In genomic region chr9:123158125-123158836, GRCm38 (mm10) we compare ENCODE assay signal across 8 mouse cellular contexts. TPM values are rescaled to one million over a fixed set of nuclear protein-coding genes. Genes with fewer than 3 reads are reported as not detected.
DNase-seq lines count a peak whose midpoint lies in the region; ATAC-seq and TF ChIP-seq lines count a peak whose summit lies in the region.

No protein-coding gene starts in this region.

- H3K27me3 ChIP-seq in cerebellum, adult 2 months (ENCODE audit: control insufficient read depth, insufficient read depth, low read length), result no peaks in the 10 kb centered on the region
- 0 out of 2 replicates have a peak, but pooled peaks cover 6% of the 10 kb centered on the region for H3K27me3 ChIP-seq in liver, adult 2 months (ENCODE audit: control insufficient read depth, insufficient read depth, low read length)
- H3K27me3 ChIP-seq in liver, embryonic 12.5 days (replicated peaks), result no peaks in the 10 kb centered on the region; the same call in 1 of the 2 replicates
- no peaks in the 10 kb centered on the region for H3K27me3 ChIP-seq in stomach, postnatal 0 days (ENCODE audit: control insufficient read depth, insufficient read depth, low read length)
- peaks cover 9% of the 10 kb centered on the region for H3K27me3 ChIP-seq in heart, embryonic 10.5 days (ENCODE audit: insufficient read depth, poor library complexity, severe bottlenecking)

- H3K9me3 ChIP-seq in liver, embryonic 12.5 days (replicated peaks), result no peaks in the 10 kb centered on the region
- H3K9me3 ChIP-seq in stomach, postnatal 0 days (ENCODE audit: control insufficient read depth, low read length), result no peaks in the 10 kb centered on the region
- no peaks in the 10 kb centered on the region for H3K9me3 ChIP-seq in heart, embryonic 10.5 days

- no peaks in the 10 kb centered on the region for H3K4me1 ChIP-seq in cerebellum, adult 2 months (ENCODE audit: control insufficient read depth, insufficient read depth, low read length)
- peaks cover 4% of the 10 kb centered on the region for H3K4me1 ChIP-seq in liver, adult 2 months (ENCODE audit: control insufficient read depth, insufficient read depth, low read length)
- peaks cover 6% of the 10 kb centered on the region for H3K4me1 ChIP-seq in liver, embryonic 12.5 days
- H3K4me1 ChIP-seq in stomach, postnatal 0 days (replicated peaks; ENCODE audit: control insufficient read depth, insufficient read depth), result no peaks in the 10 kb centered on the region
- H3K4me1 ChIP-seq in heart, embryonic 10.5 days, result peaks cover 8% of the 10 kb centered on the region; the same call in 1 of the 2 replicates

- no peak overlapping the region for H3K4me3 ChIP-seq in cerebellum, adult 2 months (replicated peaks; ENCODE audit: insufficient read depth, low read depth, low read length)
- H3K4me3 ChIP-seq in liver, adult 2 months (ENCODE audit: insufficient read depth, low read depth, low read length), result no peak overlapping the region
- no peak overlapping the region for H3K4me3 ChIP-seq in liver, embryonic 12.5 days
- H3K4me3 ChIP-seq in stomach, postnatal 0 days (ENCODE audit: low read depth, low read length), result no peak overlapping the region
- no peak overlapping the region for H3K4me3 ChIP-seq in heart, embryonic 10.5 days

- no peaks in the 10 kb centered on the region for H3K79me2 ChIP-seq in liver, adult 2 months (ENCODE audit: control insufficient read depth, insufficient read depth, low read length)

- TF ChIP-seq CTCF in cerebellum, adult 2 months (IDR thresholded peaks at IDR 0.05; ENCODE audit: borderline replicate concordance, insufficient read depth, low read depth, low read length), result peak; percentile 52; the same call in 1 of the 2 replicates
- TF ChIP-seq CTCF in liver, adult 2 months (IDR thresholded peaks at IDR 0.05; ENCODE audit: low read depth, low read length), result peak; percentile 45
- peak; percentile 76 for TF ChIP-seq CTCF in stomach, postnatal 0 days (IDR thresholded peaks at IDR 0.05; ENCODE audit: low read depth)

- TF ChIP-seq EP300 in stomach, postnatal 0 days (optimal IDR thresholded peaks at IDR 0.05), result no peak

- ATAC-seq in cerebellum, adult (ENCODE audit: insufficient number of reproducible peaks, low FRiP score, low TSS enrichment), result no peak
- no peak for ATAC-seq in liver, embryonic 12.5 days
- ATAC-seq in stomach, postnatal 0 days (ENCODE audit: low FRiP score, low TSS enrichment), result no peak

- H3K27ac ChIP-seq in cerebellum, adult 2 months (ENCODE audit: insufficient read depth, low read length), result no peak overlapping the region
- no peak overlapping the region for H3K27ac ChIP-seq in liver, adult 2 months (replicated peaks; ENCODE audit: insufficient read depth, low read depth, low read length)
- H3K27ac ChIP-seq in liver, embryonic 12.5 days, result no peak overlapping the region
- H3K27ac ChIP-seq in stomach, postnatal 0 days (replicated peaks), result no peak overlapping the region
- H3K27ac ChIP-seq in heart, embryonic 10.5 days, result no peak overlapping the region

- no peak for TF ChIP-seq POLR2A in cerebellum, adult 2 months (IDR thresholded peaks at IDR 0.05; ENCODE audit: borderline replicate concordance, insufficient read depth, low read length)
- TF ChIP-seq POLR2A in liver, adult 2 months (IDR thresholded peaks at IDR 0.05; ENCODE audit: extremely low read depth, insufficient read depth, low read length), result no peak

- H3K4me2 ChIP-seq in liver, embryonic 12.5 days, result no peak overlapping the region
- no peak overlapping the region for H3K4me2 ChIP-seq in stomach, postnatal 0 days (replicated peaks; ENCODE audit: low read depth)

- no peaks in the 10 kb centered on the region for H3K36me3 ChIP-seq in liver, adult 2 months (ENCODE audit: control insufficient read depth, insufficient read depth, low read length)
- H3K36me3 ChIP-seq in liver, embryonic 12.5 days, result no peaks in the 10 kb centered on the region
- H3K36me3 ChIP-seq in stomach, postnatal 0 days (ENCODE audit: control insufficient read depth, insufficient read depth, low read length), result no peaks in the 10 kb centered on the region
- no peaks in the 10 kb centered on the region for H3K36me3 ChIP-seq in heart, embryonic 10.5 days

- DNase-seq in cerebellum, adult 2 months, result no peak
- DNase-seq in liver, adult 2 months (ENCODE audit: extremely low read depth, low read depth, low spot score), result peak; percentile 41
- peak; percentile 9 for DNase-seq in cerebellum, adult 9-10 months
- peak; percentile 12 for DNase-seq in layer of hippocampus, adult 9-11 months
- peak; percentile 49 for DNase-seq in stomach, postnatal 0 days (ENCODE audit: low spot score)
- no peak for DNase-seq in heart, embryonic 10.5 days (ENCODE audit: low spot score)

- no peak overlapping the region for H3K9ac ChIP-seq in liver, adult 2 months (ENCODE audit: low read depth, low read length)
- no peak overlapping the region for H3K9ac ChIP-seq in liver, embryonic 12.5 days
- no peak overlapping the region for H3K9ac ChIP-seq in stomach, postnatal 0 days (ENCODE audit: low read length)

- 39% methylated on average over 8 of the region's 8 CpGs for WGBS in cerebellum, adult 2 months
- WGBS in liver, adult 2 months, result 58% methylated on average over 8 of the region's 8 CpGs
- WGBS in liver, embryonic 12.5 days (ENCODE audit: insufficient replicate concordance), result 43% methylated on average over 8 of the region's 8 CpGs
- WGBS in stomach, postnatal 0 days, result 40% methylated on average over 8 of the region's 8 CpGs
- WGBS in heart, embryonic 10.5 days, result 56% methylated on average over 8 of the region's 8 CpGs

RNA-seq across cellular contexts. Expression of gene Clec3b, which starts 7.5 kb away (rescaled TPM):
- 15.4 and 15.7 TPM in 2 replicates for polyA plus RNA-seq in cerebellum, adult 2 months (2012; rRNA removed)
- total RNA-seq in liver, adult 2 months (2014; rRNA removed), result 0.65 and 1.0 TPM in 2 replicates
- 0.29 and 0.73 TPM in 2 replicates for polyA plus RNA-seq in liver, adult 2 months (2012; rRNA removed)
- not detected in 2 replicates for polyA plus RNA-seq in liver, embryonic 12.5 days (2016; fragmentation: Nextera tagmentation; extraction: Ambion mirVana)
- polyA plus RNA-seq in stomach, postnatal 0 days (2015; fragmentation: Nextera tagmentation; extraction: Ambion mirVana), result 13.9 and 17.1 TPM in 2 replicates
- polyA plus RNA-seq in heart, embryonic 10.5 days (2016; fragmentation: Nextera tagmentation; extraction: Ambion mirVana), result not detected in 2 replicates

RNA-seq across cellular contexts. Expression of gene Exosc7, which starts 45.3 kb away (rescaled TPM):
- 57.2 and 60.5 TPM in 2 replicates for polyA plus RNA-seq in cerebellum, adult 2 months (2012; rRNA removed)
- 37.7 and 44.4 TPM in 2 replicates for total RNA-seq in liver, adult 2 months (2014; rRNA removed)
- polyA plus RNA-seq in liver, adult 2 months (2012; rRNA removed), result 23.2 and 25.3 TPM in 2 replicates
- 116 and 123 TPM in 2 replicates for polyA plus RNA-seq in liver, embryonic 12.5 days (2016; fragmentation: Nextera tagmentation; extraction: Ambion mirVana)
- 73.1 and 73.5 TPM in 2 replicates for polyA plus RNA-seq in stomach, postnatal 0 days (2015; fragmentation: Nextera tagmentation; extraction: Ambion mirVana)
- 102 and 138 TPM in 2 replicates for polyA plus RNA-seq in heart, embryonic 10.5 days (2016; fragmentation: Nextera tagmentation; extraction: Ambion mirVana)

RNA-seq across cellular contexts. Expression of gene Zdhhc3, which starts 45.3 kb away (rescaled TPM):
- 83.4 and 85.9 TPM in 2 replicates for polyA plus RNA-seq in cerebellum, adult 2 months (2012; rRNA removed)
- total RNA-seq in liver, adult 2 months (2014; rRNA removed), result 12.6 and 14.5 TPM in 2 replicates
- polyA plus RNA-seq in liver, adult 2 months (2012; rRNA removed), result 45.1 and 55.7 TPM in 2 replicates
- polyA plus RNA-seq in liver, embryonic 12.5 days (2016; fragmentation: Nextera tagmentation; extraction: Ambion mirVana), result 51.2 and 52.1 TPM in 2 replicates
- 64.7 and 65.7 TPM in 2 replicates for polyA plus RNA-seq in stomach, postnatal 0 days (2015; fragmentation: Nextera tagmentation; extraction: Ambion mirVana)
- 63.7 and 63.9 TPM in 2 replicates for polyA plus RNA-seq in heart, embryonic 10.5 days (2016; fragmentation: Nextera tagmentation; extraction: Ambion mirVana)

RNA-seq across cellular contexts. Expression of gene Cdcp1, which starts 57.6 kb away (rescaled TPM):
- polyA plus RNA-seq in cerebellum, adult 2 months (2012; rRNA removed), result 0.05 and 0.06 TPM in 2 replicates
- 2.6 and 3.1 TPM in 2 replicates for total RNA-seq in liver, adult 2 months (2014; rRNA removed)
- polyA plus RNA-seq in liver, adult 2 months (2012; rRNA removed), result 4.0 and 4.3 TPM in 2 replicates
- 0.18 and 0.25 TPM in 2 replicates for polyA plus RNA-seq in liver, embryonic 12.5 days (2016; fragmentation: Nextera tagmentation; extraction: Ambion mirVana)
- polyA plus RNA-seq in stomach, postnatal 0 days (2015; fragmentation: Nextera tagmentation; extraction: Ambion mirVana), result 7.4 and 7.9 TPM in 2 replicates
- polyA plus RNA-seq in heart, embryonic 10.5 days (2016; fragmentation: Nextera tagmentation; extraction: Ambion mirVana), result 0.74 and 3.0 TPM in 2 replicates

Comparison
In these comparisons a context has a peak if more than half of its experiments do, and no peak if none do; other contexts are left out.
1. DNase-seq: peak in liver, adult 2 months (single experiment), cerebellum, adult 9-10 months (single experiment), layer of hippocampus, adult 9-11 months (single experiment) and stomach, postnatal 0 days (single experiment); none in cerebellum, adult 2 months (0 of 2) and heart, embryonic 10.5 days (single experiment).
2. Peak in every context shown above with its lines, with median percentiles within 50 percentile points of each other: CTCF ChIP-seq.